Mouse (Mus musculus) B cell, adult (primary cell): ENCODE data around the gene Gabrd. TPM values are rescaled to one million over a fixed set of nuclear protein-coding genes. Genes with fewer than 3 reads are reported as not detected.

Experiments
- total RNA-seq: library from RNA; stranded (reverse); gene quantifications from 4 replicates; pipeline ENCODE4 v1.2.4, GENCODE M21; 2023; ENCODE audit not compliant: inconsistent age

The Gabrd gene
- 1.5 TPM in 1 of 4 replicates, not detected in the others for total RNA-seq

DNA sequence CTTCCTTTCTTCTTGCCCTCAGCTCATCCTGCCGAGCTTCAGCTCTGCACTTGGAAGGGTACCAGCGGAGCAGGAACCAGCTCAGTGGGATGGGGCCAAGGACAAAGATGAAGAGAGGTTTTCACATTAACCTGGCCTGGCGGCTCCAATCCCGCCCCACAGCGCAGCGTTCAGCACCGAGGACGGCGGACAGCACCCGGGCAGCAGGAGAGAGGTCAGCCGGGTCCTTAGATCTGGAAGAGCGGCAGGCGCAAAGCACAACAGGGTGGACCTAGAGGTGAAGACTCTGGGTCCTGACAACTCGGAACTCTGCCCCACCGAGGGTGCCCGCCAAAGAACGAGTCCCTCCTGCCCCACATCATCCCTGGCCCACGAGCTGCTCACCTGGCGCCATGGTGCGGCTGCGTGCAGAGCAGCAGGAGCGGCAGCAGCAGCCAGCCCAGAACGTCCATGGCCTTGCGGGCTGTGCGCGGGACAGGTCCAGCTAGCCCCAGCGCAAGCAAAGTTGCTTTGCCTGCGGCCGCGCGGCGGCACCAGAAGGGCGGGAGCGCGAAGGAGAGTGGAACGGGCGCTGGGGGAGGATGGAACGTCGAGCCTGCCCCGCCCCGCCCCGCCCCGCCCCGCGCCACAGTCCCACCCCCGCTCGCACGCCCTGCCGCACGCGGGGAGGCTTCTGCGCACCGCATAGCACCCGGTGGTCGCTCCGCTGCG lies at the start of gene Gabrd:
Gene Gabrd (minus strand): TSS at position 602 of the 711 bp plus-strand sequence.

GRCm38 (mm10) chr4:155409058-155409776 lies 11.3 kb upstream of the Gabrd start, which contains the start of gene Cfap74:
Gene Cfap74, plus strand, starts transcription at chr4:155409190.

GRCm38 (mm10) chr4:155361303-155361791 lies 36.6 kb downstream of the Gabrd start, which contains the start of gene Prkcz:
Gene Prkcz, minus strand, starts transcription at chr4:155361361.

Other genes with a start within 250 kb of the Gabrd start
- 46.1 to 52.1 TPM (median 50.4 TPM) in 4 replicates for gene Ski, start 175.5 kb downstream of the Gabrd start, total RNA-seq
- 37.2 to 46.5 TPM (median 41.4 TPM) in 4 replicates for gene Faap20, start 148.3 kb downstream of the Gabrd start, total RNA-seq
- gene Prkcz, start 36.8 kb downstream of the Gabrd start, total RNA-seq: 4.4 to 6.0 TPM (median 5.6 TPM) in 4 replicates
- gene Cfap74, start 11.1 kb upstream of the Gabrd start, total RNA-seq: 0.13 to 0.93 TPM in 2 of 4 replicates, not detected in the others
- not detected in 4 replicates for gene Tmem52, start 71.0 kb upstream of the Gabrd start, total RNA-seq
- gene Gnb1, start 93.2 kb upstream of the Gabrd start, total RNA-seq: 240 to 283 TPM (median 263 TPM) in 4 replicates
- gene Nadk, start 164.3 kb upstream of the Gabrd start, total RNA-seq: 50.7 to 59.1 TPM (median 52.7 TPM) in 4 replicates
- gene Slc35e2, start 203.3 kb upstream of the Gabrd start, total RNA-seq: 19.8 to 29.5 TPM (median 26.5 TPM) in 4 replicates
- gene Cdk11b, start 226.7 kb upstream of the Gabrd start, total RNA-seq: 139 to 162 TPM (median 154 TPM) in 4 replicates
- not detected in 4 replicates for gene Gm10563, start 247.3 kb upstream of the Gabrd start, total RNA-seq